Mouse (Mus musculus) adrenal gland, adult 2 months (tissue): ENCODE measurements around the gene Dgcr2. TPM values are rescaled to one million over a fixed set of nuclear protein-coding genes. Genes with fewer than 3 reads are reported as not detected.

ENCODE experiments used
- DNase-seq: peaks from one replicate; pipeline ENCODE4 v3.0.0; 2021
- long read RNA-seq: library from polyadenylated mRNA; stranded (forward); transcript quantifications from one replicate; pipeline ENCODE4 v2.0.0, GENCODE M21; 2021
- polyA plus RNA-seq: library from polyadenylated mRNA; depleted of rRNA; stranded (reverse); fragments of >200 nt; gene quantifications from 2 replicates; pipeline ENCODE4 v1.2.3, GENCODE M21; 2012; rRNA removed
- total RNA-seq, 2 experiments: library from RNA; stranded (reverse); gene quantifications; 2 replicates each; pipeline ENCODE4 v1.2.3; 2021

The Dgcr2 gene
- total RNA-seq (10 to 100 TPM; 62.1 to 68.1 TPM), polyA plus RNA-seq (139 and 166 TPM in 2 replicates)
- long read RNA-seq, full-length matches to known transcripts: 44 of 57 reads
- long read RNA-seq, partial matches to known transcripts: 2 of 57 reads
- long read RNA-seq, other reads (novel, unspliced or antisense): 11 of 57 reads

DNA sequence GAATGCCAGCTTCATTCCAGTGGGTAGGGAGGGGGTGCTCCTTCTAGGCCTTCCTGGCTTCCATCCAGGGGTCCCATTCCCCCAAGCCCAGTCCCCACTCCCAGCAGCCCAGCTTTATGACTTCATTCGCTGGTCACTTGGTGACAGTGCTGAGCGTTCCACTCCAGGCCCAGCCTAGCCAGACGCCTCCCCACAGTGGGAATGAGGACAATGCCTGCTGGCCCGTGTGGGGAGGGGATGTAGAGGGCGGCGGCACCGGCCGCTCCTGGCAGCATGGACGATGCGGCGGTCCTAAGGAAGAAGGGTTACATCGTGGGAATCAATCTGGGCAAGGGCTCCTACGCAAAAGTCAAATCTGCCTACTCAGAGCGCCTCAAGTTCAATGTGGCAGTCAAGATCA lies at the start of gene Dgcr2, which contains the start of gene Tssk2:
Gene Dgcr2, minus strand, starts transcription at position 101 of the 400 bp plus-strand sequence.
Gene Tssk2, plus strand, starts transcription at position 176 of the 400 bp plus-strand sequence.
- DNase-seq: no peak

DNA sequence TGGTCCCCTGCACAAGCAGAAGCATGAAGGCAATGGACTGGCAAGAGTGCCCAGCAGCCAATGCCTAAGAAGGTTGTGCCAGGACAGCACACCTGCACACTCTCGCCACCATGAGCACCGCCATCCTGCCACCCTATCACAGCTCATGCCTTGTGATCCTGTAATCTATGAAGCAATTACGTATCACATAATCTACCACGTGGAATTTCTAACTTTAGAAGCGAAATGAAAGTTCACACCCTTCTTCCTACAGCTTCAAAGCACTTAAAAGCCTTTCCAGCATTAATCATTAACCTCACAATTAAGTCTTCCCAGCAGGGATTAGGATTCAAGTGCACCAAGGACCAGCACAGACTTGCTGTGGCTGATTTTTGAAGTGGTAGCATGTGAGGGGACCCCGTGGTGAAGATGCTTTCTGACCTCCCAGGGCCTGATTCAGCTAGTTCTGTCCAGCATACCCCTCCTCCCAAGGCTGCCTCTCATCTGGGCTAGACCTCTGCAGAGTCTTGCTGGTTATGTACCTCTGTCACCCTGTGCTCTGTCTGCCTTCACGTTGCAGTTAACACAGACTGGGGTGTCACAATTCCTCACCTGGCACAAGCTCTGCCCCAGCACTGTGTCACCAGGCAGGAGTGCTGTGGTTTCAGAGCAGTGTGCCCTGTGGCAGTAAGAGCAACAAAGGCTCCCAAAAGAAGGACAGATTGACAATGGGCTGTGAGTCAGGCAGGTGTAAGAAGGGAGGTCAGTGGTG lies 46.9 kb upstream of the Dgcr2 start:
- no peak for DNase-seq

- DNase-seq: no peak
These were observed 45.1 kb upstream of the Dgcr2 start for GRCm38 (mm10) chr16:17943466-17943865.

DNA sequence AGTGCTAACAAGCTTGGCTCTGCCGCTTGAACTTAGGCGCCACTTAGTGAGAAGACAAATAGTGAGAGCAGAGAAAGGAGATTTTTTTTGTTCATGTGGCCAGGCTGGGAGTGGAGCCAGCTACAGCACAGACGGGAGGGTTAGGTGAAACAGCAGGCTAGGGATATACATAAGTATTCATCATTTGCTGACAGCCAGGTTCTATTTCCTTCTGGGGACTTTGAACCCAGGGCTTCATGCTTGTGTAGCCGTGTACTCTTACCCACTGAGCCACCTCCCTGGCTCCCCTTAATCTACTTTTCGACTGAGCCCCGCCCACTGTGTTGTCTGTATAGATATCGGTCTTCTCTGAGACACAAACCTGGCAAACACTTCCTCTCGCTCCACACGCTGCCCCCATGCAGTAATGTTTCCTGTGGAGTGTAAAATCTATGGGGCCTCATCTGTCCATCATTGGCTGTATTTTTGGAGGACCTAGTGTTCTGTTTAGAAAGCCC lies 40.9 kb upstream of the Dgcr2 start:
- DNase-seq: no peak

GRCm38 (mm10) chr16:17938821-17939220 lies 40.5 kb upstream of the Dgcr2 start:
- peak; percentile 76 for DNase-seq

GRCm38 (mm10) chr16:17938187-17938586 lies 39.8 kb upstream of the Dgcr2 start:
- no peak for DNase-seq

DNA sequence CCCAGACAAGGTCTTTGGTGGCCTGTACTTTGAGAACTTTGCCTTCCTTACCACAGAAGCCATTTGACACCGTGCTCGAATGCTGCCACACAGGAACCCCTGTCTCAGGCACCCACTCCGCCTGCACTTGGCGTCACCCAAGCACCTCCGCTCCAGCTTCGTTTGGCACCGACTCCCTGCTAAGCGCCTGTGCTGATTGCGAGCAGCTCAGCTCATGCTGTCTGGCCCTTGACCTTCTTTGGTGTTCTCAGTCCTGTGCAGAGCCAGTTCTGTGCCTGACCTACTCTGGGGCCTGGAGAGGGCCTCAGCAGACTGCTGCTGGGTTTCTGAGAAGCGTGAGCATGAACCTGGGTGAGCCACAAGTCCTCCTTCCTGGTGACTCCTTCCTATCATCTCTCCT lies 38.4 kb upstream of the Dgcr2 start:
- peak; percentile 36 for DNase-seq

- peak; percentile 46 for DNase-seq
These were observed 36.1 kb upstream of the Dgcr2 start for GRCm38 (mm10) chr16:17934445-17934910.

DNA sequence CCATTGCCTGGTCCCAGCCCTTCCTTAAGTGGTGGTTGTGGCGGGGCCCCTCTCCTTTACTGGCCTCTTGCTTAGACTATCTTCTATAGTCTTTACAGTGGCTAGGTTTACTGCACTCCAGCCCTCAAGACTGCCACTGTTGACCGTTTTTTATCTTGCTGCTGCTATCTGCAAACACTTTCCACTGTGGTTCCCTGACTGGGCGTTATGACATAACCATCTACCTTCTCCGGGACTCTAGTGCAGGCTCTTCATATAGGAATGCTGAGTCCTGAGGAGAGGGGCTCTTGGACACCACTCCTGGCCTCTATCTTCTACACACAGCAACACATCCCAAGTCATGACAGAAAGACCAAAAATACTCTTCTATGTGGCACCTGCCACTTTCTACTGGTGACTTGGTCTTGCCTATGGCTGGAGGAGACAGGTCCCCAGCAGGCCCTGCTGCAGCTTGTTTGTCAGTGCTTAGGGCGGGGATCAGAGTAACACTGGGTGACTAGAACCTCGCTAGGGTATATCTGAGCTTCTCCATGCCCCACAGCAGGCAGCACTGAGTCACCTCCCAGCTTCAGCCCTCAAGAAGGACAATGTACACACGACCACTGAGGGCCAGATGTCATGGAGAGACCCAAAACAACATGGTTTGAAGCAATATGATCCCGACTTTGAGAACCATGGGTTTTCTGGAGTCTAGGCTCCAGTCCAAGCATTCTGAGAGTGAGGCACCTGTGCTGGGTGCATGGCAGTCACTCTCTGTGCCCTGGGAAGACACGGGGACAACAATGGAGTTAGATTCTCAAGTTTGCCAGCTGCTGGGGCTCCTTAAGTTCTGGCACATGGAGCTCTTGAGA lies 35.5 kb upstream of the Dgcr2 start:
- DNase-seq: no peak

DNA sequence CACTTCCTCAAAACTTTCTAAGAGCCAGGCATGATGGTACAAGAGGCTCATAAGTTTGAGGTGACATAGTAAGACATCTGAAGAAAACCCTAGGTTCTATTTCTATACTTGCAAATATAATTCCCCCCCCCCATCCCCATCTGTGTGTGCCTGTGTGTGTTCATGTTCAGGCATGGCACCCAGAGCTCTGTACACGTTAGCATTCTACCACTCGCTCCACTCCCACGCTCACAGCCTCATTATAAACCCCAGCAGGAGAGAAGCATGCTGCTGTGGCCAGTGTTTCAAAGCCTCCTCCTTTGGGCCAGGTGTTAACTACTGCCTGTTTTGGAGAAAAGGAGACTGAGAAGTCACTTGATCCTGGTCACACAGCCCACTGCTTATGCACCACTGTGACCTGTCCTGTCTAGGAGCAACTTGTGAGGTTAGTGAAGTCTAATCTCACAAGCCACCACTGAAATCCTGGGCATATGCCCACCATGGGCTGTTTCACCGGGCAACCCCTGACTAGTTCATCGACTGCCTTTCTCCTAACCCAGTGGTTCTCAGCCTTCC lies 33.6 kb upstream of the Dgcr2 start:
- no peak for DNase-seq

GRCm38 (mm10) chr16:17929631-17930030 lies 31.3 kb upstream of the Dgcr2 start:
- DNase-seq: no peak

DNA sequence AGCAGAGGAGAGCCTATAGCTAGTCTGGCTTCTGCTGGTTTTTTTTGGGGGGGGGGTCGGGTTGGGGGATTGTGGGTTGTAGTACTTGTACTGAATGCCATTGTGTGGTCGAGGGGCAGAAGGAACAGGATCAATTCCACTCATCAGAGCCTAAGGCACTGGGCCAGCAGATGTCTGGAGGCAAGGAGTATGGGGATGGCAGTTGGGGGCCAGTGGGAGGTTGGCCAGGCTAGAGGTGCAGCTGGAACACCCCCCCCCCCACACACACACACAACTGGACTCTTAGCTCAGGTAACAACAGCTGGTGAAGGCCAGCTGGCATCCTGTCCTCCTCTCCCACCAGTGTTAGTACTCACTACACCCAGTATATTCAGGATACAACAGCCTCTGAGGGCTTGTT lies 30.8 kb upstream of the Dgcr2 start:
- no peak for DNase-seq

- DNase-seq: peak; percentile 83
These were observed 30.3 kb upstream of the Dgcr2 start for GRCm38 (mm10) chr16:17928627-17929104.

GRCm38 (mm10) chr16:17928087-17928580 lies 29.8 kb upstream of the Dgcr2 start, which contains the start of gene Slc25a1:
Slc25a1 (minus strand) TSS chr16:17928219.
- peak; percentile 91 for DNase-seq

DNA sequence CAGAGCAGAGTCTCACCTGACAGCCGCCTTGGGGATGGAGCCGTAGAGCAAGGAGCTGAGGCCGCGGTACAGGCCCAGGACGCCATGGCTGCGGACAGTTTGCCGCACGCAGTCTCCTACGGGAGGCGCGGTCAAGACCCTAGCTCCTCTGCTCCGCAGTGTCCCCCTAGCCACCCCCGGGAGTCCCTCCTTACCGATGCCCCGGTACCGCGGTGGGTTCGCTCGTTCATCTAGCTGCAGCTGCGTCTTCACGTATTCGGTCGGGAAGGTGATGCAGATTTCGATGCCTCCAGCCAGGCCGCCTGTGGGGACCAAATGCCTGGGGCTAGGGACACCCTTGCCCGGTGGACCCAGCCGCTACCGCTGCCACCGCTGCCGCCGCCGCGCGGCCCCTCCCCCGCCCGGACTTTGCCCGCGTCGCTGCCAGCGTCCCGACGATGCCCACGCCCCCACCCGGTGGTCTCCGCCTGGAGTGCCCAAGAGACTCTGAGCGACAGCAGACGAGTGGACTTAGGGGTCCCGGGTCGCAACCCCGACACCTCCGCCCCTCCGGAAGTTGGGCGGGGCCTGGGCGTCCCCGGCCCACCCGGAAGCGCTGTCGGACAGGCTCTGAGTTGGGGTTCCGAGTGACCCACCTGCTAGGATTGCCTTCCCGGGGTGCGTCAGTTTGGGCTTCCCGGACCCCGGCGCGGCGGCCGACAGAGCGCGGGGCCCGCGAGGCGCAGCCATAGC lies 29.2 kb upstream of the Dgcr2 start:
- DNase-seq: no peak

- DNase-seq: no peak
These were observed 23.8 kb upstream of the Dgcr2 start for GRCm38 (mm10) chr16:17922163-17922538.

GRCm38 (mm10) chr16:17921325-17922162 lies 23.2 kb upstream of the Dgcr2 start:
- DNase-seq: peak; percentile 96

DNA sequence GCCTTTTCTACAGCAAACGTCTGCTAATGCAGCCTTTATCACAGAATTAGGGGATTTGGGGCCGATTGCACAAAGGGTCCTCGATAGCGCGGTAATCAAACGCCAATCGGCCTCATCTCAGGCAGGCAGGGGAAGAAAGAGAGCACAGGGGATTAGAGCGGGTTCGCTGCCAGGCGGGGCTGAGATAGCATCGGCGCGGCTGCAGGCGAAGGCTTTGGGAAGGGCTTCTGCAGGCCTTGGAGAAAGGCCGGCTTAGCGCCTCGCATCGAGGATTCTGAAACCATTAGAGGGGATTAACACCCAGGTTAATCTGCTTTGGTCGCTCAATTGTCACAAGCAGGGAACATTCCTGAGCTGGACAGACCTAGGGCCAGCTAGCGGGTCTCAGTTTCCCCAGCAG lies 22.2 kb upstream of the Dgcr2 start:
- no peak for DNase-seq

GRCm38 (mm10) chr16:17914307-17915249 lies 16.2 kb upstream of the Dgcr2 start, which contains the start of gene Gsc2:
Gsc2 (minus strand) TSS chr16:17915059.
- peak; percentile 46 for DNase-seq
